Mouse (Mus musculus): Measurements from ENCODE around the gene Cnr2.

Gene Cnr2

DNA sequence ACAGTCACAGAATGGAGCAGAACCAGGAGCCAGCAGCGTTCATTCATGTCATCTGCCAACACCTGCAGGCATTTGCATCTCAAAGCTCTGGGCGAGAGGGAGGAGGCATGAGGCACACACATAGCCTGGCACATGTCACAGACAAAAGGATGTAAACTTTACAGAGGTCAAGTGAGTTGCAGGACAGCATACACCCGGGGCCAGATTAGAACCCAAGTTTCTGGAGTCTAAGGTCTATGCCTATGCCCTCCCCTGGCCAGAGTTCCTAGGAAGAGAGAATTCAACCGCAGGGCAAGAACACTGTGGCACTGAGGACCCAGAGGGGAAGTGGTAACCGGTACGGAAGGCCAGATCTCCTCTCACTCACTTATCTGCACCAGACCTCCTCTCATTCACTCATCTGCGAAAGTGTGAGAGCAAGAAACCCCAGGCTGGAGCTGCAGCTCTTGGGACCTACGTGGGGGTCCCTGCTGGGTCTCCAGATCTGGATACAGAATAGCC lies at the start of gene Cnr2:
Cnr2 (plus strand) TSS at position 324 of the 501 bp plus-strand sequence.
- DNase-seq (ENCODE audit: low read depth, low spot score): no peak

DNA sequence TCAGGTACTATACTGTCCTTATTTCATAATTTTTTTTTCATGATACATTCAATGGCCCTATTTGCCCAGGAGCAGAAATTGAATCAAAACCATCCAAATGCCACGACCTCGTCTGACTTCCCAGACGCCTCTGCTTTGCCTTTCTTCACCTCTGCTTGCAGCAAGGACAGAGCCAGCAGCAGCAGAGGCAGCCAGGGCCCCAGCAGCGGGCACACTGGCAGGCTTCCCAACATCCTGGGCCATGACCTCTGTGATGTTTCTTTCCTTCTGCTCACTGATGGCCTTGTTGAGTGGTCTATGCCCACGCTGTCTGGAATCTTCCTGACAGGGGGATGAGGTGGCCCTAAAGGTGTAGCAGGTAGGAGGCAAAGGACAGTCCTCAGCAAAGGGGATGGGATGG lies 47.6 kb upstream of the Cnr2 start:
- no peak for DNase-seq (ENCODE audit: low read depth, low spot score)

DNA sequence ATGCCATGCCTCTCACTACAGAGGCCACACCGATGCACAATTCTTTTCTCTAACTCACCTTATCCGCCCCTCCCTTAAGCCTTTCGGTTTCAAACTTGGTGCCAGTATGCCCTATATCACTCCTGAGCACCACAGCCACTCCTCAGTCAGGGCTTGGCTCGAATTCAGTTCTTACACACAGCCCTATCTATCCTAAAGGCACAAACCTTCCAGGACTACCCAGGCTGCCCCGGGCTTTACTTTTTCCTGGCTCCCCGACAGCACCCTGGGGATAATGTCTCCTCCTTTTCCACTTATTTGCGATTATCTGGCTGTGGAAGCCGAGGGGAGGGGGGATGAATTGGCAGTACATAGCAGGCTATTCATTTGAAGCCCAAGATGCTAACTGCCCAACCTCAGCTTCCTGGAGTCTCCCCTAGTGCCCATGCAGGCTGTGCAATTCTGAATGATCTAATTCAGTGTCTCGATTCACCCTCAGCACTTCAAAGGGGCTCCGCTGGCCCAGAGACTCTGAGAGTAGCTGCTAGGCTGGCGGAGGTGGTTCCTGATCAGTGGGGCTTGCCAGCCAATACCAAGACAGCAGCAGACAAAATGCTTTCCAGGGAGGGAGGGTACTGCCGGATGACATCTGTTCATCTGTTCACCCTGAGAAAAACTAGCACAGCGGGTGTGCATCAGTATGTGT lies 44.6 kb upstream of the Cnr2 start:
- no peak for DNase-seq (ENCODE audit: low read depth, low spot score)

DNA sequence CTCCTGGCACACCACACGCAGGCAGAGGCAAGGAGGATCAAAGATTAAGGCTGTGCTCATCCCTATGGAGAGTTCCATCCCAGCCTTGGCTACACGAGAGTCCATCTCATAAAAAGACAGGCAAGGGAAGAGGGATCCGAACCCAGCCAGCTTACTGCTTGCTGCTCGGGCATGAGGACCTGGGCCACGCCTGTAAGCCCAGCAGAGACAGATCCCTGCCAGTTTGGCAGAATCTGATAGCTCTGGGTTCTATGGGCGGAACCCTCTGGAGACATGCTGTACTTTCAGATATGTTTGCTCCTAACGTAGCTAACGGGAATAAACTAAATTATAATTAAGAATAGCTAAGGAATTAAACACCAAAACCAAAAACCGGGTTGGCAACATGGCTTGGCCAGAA lies 43.3 kb upstream of the Cnr2 start:
- DNase-seq (ENCODE audit: low read depth, low spot score): no peak

DNA sequence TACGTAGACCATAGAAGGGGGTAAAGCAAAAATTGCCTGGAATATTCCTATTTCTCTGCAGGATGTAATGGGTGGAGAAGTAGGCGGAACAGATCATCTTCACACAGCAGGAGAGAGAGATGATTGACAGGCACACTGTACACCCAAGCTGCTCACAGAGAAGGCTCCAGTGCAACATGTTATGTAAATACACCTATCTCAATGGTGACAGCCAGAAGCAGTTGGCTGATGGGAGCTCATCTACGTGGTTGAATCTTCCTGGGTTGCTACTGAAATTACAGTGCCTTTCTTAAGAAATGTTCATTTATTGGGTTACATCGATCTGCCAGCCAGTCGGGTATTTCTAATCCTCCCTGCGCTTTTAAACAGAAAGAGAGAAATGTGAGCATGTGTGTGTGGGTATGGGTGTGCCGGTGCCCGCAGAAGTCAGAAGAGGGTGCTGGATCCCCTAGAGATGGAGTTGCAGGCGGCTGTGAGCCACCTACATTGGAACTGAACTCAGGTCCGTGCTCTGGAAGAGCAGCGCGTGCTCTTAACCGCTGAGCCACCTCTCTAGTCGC lies 41.1 kb upstream of the Cnr2 start:
- no peak for DNase-seq (ENCODE audit: low read depth, low spot score)

DNA sequence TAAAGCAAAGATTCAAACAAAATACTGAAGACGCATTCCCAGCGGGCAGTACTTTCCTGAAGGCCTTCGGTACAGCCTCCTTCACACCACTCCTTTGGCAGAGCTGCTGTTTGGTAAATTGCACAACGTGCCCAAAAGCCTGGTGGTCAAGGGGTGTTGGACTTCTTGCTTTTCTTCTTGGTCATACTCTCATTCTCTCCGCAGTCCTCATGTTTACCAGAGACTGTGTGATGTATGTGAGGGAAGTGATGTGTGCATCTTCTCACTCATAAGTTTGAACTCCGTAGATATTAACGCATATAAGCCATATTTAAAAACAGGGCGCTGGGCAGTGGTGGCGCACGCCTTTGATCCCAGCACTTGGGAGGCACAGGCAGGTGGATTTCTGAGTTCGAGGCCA lies 40.6 kb upstream of the Cnr2 start:
- DNase-seq (ENCODE audit: low read depth, low spot score): no peak

DNA sequence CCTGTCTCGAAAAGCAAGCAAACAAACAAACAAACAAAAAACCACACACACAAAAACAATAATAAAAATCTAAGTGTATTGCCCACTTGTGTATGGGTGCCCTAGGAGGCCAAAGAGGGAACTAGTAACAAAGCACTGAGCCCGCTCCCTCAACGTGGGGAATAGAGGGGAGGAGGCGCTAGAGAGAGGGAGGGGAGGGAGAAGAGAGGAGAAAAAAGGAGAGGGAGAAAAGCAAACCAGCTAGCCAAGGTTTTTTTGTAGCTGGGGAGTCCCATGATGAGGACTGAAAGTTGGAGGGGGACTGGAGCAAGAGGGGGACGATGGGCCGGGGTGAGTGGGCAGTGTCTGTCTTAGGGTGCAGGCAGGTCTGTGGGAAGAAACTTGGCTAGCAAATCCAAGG lies 40.1 kb upstream of the Cnr2 start:
- no peak for DNase-seq (ENCODE audit: low read depth, low spot score)

DNA sequence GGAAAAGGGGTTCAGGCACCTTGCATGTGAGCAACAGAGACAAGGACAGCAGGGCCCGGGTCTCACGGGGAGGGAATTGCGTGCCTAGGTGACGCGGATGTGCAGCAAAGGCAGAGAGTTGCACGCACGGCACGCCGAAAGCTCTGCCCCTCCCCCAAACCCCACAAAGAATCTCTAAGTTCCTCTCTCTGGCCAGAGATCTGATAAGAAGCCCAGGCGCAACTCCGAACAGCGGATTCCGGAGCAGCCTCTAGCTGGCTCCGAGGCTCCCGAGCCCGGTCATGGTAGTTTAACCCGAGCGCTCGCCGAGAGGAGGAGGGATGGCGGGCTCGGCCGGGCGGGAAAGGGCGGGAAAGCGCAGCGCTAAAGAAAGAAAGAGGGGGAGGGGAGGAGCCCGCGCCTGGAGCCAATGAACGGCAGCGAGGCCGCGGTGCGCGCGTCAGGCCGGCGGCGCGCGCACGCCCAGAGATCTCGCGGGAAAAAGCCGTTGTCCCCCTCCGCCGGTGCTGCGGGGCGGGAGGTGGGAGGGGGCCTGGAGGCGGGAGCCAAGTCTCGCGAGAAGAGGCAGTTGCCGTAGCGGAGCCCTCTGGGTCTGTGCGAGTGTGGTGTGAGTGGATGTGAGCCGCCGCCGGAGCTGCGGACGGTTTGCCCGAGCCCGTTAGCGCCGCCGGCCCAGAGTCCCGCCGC lies 39.5 kb upstream of the Cnr2 start, which contains the start of gene Srsf10:
Srsf10 (plus strand) TSS at position 212 of the 687 bp plus-strand sequence.
- DNase-seq (ENCODE audit: low read depth, low spot score): peak; percentile 98

DNA sequence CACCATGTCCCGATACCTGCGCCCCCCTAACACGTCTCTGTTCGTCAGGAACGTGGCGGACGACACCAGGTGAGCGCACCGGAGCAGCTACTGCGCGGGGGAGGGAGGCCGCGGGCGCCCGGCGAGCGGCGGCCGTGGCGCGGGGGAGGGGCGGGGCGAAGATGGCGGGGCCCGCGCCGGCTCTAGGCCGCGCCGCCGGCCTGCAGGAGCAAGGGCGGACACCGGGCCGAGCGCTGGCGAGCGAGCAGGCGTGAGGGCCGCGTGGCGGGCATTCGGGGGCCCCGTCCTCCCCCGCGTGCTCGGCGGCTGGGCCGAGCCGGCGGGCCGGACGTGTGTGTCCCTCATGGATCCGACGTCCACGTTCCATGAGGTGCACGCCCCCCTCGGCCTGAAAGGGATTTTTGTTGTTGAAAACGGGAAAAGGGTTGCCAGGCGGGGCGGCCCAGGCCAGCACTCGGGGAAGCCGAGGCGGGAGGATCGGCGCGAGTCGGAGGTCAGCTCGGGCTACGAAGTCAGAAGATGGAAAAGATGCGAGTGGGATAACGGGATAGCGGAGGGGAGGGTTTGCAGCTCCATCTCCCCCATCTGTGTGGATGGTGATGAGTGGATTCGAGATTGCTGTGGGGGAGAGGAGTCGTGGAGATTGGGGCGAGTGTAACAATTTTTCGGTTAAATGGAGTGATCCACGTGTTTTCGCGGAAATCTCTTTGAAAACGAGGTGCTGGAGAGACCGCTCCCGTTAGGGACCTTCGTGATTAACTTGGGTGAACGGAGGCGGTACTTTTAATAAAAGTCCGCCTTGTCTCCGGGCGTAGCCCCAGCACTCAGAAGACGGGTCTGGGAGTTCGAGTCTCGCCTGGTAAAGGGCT lies 38.7 kb upstream of the Cnr2 start:
- no peak for DNase-seq (ENCODE audit: low read depth, low spot score)

DNA sequence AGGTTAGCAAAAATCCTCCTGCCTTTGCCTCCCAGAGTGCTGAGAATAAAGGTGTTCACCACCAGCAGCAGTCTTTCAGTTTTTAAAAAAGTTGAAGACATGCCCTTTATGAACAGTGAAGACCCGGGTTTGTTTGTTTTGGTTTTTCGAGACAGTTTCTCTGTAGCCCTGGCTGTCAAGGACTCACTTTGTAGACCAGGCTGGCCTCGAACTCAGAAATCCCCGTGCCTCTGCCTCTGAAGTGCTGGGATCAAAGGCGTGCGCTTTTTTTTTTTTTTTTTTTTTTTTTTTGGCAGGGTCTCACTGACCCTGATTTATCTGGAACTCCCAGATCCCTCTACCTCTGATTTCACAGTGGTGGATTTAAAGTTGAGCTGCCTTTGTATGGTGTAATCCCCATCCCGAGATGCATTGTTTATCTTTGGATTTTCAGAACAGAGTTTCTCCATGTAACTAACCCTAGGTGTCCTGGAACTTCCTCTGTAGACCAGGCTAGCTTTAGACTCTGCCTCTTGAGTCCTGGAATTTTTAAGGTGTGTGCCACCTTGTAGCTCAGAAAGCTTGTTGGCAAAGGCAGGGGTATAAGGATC lies 37.5 kb upstream of the Cnr2 start:
- DNase-seq (ENCODE audit: low read depth, low spot score): no peak

DNA sequence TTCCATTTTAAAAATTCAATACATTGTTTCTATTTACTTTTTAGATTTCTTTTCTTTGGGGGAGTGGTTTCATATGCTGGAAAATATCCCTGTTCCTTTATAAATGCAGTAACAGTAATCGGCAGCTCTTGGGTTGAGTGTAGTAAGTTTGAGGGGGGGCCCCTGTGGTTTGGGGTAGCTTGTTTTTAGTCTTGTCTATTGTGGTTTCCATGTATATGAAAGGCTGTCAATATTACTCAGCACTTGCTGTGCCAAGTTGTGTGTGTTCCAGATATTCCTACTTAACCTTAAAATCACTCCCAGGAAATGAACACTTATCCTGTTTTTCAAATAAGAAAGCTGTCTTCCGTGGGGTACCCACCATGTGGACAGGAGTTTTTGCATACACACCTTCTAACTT lies 26.2 kb upstream of the Cnr2 start:
- DNase-seq (ENCODE audit: low read depth, low spot score): no peak

DNA sequence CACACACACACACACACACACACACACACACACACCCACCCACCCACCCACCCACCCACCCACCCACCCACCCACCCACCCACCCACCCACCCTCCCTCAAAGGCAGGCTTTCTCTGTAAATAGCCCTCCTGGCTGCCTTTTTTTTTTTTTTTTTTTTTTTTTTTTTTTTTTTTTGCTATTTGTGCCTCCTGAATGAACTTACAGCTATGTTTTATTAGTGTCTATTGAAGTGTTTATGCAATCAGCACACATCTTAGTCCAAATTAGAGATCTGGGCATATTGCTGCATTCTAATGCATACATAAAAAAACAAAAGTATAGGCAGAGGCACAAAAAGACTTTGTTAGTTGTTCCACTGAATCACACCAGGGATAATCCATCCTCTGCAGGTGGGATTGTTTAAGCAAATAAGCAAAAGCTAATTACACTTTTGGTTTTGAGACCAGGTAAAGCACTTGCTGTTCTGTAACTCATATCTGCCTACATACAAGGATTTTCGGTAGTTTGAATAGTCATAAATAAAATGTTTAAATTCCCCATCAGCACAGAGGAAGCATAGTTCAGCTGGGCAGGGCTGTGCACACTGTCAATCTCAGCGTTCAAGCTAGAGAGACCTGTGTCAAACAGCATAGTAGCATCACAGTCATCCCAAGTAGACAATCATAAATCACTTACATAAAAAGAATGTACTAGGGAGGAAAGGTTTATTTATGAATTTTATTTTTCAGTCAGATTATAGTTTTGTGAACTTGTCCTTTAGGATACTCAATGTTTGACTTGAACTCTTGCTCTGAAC lies 24.8 kb upstream of the Cnr2 start:
- DNase-seq (ENCODE audit: low read depth, low spot score): no peak

DNA sequence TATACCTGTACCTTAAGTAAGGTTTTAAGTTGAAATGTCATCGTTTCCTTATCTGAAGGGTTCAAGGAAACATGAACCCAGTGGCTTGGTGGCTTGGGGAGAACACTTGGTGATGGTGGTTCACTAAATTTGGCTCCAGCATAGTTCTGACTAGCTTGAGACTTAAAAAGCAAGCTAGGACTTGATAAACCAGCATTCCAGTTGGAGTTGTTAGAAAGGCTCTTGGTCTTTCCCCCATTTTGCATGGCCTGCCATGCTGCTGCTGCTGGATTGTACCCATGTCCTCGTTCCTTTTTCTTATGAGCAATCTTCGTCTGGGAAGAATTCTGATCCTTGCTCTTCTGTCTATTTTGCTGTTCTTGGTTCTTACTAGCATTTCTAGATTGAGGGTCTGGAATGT lies 23.2 kb upstream of the Cnr2 start:
- no peak for DNase-seq (ENCODE audit: low read depth, low spot score)

DNA sequence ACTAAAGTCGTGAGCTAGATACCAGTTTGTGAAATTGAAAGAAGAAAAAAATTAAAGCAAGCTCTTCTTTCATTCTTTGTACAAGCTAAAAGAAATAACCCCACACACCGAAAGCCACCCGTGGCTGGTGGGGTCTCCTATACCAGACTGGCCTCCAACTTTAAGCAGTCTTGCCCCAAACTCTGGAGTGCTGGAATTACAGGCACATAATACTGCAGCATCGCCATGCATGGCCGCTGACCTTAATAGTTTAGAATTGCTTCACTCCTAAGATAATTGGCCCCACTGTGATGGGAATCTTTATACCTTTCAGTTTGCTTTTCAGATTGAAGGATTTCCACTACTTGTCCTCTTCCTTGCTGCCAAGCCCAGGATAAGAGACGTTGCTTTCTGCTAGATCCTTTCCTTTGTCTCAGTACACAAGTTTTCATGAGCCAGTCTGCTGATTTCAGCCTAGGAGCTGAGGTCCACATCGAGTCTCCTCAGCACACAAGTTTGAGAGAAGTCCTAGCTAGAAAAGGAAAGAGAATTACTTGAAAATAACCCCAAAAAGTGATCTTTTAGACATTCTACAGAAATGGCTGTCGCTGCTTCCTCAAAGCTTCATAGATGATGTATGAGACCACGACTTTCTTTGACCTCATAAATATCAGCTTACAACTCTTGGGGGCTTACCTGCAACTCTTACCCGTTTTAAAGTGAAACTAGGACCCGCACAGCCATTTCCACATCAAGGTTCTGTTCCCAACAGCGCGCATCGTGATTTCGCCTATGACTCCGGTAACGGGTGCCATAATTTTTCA lies 22.4 kb upstream of the Cnr2 start:
- DNase-seq (ENCODE audit: low read depth, low spot score): no peak

DNA sequence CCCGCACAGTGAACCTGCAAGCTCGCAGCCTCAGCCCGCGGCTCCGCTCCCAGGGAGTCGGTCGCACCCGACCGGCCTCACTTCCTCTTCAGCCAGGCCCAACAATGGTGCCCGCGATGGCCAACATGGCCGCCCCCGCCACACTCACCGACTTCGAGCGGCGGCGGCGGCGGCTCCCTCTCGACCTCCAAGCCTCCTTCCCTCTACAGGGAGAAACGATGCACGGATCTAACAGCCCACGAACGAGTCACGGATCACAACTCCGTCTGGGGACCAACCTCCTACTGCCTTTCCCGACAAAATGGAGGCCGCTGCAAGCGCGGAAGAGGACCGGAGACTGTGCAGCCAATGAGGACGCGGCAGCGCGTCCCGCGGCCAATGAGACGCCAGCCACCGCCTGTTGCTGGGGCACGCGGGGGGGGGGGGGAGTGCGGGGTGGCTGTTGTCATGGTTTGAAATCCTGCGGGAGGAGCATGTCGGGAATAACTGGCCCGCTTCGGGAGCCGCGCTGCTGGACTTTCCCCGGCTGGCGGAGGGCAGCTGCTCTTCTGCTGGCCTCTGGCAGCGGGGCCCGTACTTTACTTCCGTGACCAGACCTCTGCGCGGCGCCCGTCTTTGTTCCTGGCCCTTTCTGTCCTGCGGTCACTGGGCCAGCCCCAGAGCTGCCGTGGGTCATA lies 21.5 kb upstream of the Cnr2 start, which contains the start of gene Pnrc2:
Pnrc2 (minus strand) TSS at position 325 of the 677 bp plus-strand sequence.
- DNase-seq (ENCODE audit: low read depth, low spot score): peak; percentile 94

DNA sequence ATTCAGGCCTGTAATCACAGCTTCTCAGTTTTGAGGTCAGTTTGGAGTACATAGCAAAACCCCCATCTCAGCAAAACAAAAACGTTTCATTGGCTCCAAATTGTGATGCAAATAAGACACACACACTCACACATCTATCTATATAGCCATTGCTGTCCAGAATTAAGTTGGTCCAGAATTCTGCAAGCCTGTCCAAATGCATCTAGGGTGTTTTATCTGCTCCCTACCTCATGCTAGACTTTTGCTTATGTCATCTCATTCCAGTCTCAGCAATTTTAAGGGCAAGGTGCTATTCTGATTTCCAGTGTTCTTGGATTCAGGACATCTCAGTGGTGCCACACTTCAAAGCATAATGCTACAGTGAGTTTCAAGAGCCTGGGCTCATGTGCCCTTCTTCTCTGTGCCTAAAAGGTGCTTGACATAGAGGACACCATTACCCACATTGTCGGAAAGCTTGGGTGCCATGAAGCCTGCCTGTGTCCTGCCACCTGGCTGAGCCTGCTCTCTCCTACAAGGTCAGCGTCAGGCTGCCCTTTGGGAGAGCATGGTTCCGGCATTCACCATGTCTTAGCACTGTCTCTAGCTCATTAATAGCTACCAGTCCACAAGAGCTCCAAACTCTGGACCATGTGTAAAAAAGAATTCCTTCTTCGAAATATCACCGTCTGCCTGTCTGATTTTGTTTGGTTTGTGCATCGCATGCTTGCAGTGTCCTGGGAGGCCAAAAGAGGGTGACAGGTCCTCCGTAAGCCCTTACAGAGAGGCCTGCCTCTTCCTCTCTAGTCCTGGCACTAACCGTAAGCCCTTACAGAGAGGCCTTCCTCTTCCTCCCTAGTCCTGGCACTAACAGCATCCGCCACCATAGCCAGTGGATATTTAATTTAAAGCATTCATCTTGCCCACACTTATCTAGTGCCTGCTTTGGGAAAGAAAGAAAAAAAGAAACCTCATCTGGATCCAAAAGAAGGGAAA lies 20.3 kb upstream of the Cnr2 start:
- DNase-seq (ENCODE audit: low read depth, low spot score): no peak

DNA sequence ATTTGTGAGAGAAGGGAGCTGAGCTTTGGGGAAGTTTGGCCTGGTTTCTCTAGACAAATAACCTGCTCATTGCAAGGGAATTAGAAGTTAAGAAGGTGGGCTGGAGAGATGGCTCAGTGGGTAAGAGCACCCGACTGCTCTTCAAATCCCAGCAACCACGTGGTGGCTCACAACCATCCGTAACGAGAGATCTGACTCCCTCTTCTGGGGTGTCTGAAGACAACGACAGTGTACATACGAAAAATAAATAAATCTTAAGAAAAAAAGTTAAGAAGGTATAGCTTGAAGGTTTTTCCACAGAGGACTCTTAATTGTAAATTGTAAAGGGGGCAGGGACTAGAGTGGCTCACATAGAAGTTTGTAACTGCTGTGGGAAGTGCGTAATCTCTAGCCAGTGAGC lies 19.6 kb upstream of the Cnr2 start:
- no peak for DNase-seq (ENCODE audit: low read depth, low spot score)

DNA sequence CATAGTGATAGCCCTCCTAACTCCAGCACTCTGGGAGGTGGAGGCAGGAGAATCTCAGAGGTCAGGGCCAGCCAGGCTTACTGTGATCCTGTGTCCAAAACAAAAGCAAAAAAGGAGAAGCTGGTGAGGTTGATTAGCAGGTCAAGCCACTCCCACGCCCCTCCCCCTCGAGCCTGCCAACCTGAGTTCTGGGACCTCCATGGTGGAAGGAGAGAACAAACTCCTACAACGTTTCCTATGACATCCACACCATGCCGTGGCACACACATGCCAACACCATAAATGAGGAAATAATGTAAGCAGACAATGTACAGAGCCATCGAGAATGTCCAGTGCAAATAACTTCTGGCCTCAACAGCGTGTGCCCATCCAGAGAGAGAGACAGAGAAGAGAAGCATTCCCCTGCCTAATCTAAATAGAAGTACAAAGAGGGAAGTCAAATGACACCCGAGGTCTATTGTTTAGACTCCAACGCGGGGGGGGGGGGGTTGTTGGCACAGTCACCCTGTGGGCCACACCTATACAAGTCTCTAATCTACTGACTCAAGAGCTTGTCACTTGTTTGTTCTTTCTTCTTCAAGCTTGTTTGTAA lies 19.1 kb upstream of the Cnr2 start:
- no peak for DNase-seq (ENCODE audit: low read depth, low spot score)
